Mouse (Mus musculus): ENCODE measurements around the gene Hist1h4c.

Hist1h4c gene

GRCm38 (mm10) chr13:23698300-23698693, at the start of gene Hist1h4c:
Gene Hist1h4c (minus strand): TSS chr13:23698454.
- DNase-seq (ENCODE audit: low read depth, low spot score) = peak; percentile 99

- DNase-seq (ENCODE audit: low read depth, low spot score) = no peak
Observed at GRCm38 (mm10) chr13:23747892-23748288, 49.6 kb upstream of the Hist1h4c start.

- DNase-seq (ENCODE audit: low read depth, low spot score) = no peak
Observed at GRCm38 (mm10) chr13:23747081-23747891, 49.0 kb upstream of the Hist1h4c start.

GRCm38 (mm10) chr13:23746201-23747080, 48.2 kb upstream of the Hist1h4c start, which contains the start of gene Hist1h2bb:
Gene Hist1h2bb (plus strand): TSS chr13:23746734.
- peak; percentile 92 for DNase-seq (ENCODE audit: low read depth, low spot score)

- peak; percentile 83 for DNase-seq (ENCODE audit: low read depth, low spot score)
Observed at GRCm38 (mm10) chr13:23745381-23746161, 47.3 kb upstream of the Hist1h4c start, which contains the start of gene Hist1h3c. Gene Hist1h3c (minus strand): TSS chr13:23745602.

- no peak for DNase-seq (ENCODE audit: low read depth, low spot score)
Observed at GRCm38 (mm10) chr13:23744421-23745380, 46.4 kb upstream of the Hist1h4c start.

GRCm38 (mm10) chr13:23743963-23744362, 45.7 kb upstream of the Hist1h4c start:
- no peak for DNase-seq (ENCODE audit: low read depth, low spot score)

- no peak for DNase-seq (ENCODE audit: low read depth, low spot score)
Observed at GRCm38 (mm10) chr13:23743215-23743614, 45.0 kb upstream of the Hist1h4c start.

GRCm38 (mm10) chr13:23742007-23742406, 43.8 kb upstream of the Hist1h4c start:
- no peak for DNase-seq (ENCODE audit: low read depth, low spot score)

GRCm38 (mm10) chr13:23740910-23741309, 42.7 kb upstream of the Hist1h4c start:
- no peak for DNase-seq (ENCODE audit: low read depth, low spot score)

GRCm38 (mm10) chr13:23740256-23740840, 42.1 kb upstream of the Hist1h4c start:
- DNase-seq (ENCODE audit: low read depth, low spot score) = no peak

- DNase-seq (ENCODE audit: low read depth, low spot score) = no peak
Observed at GRCm38 (mm10) chr13:23739922-23740252, 41.6 kb upstream of the Hist1h4c start.

GRCm38 (mm10) chr13:23739069-23739921, 41.0 kb upstream of the Hist1h4c start:
- DNase-seq (ENCODE audit: low read depth, low spot score) = peak; percentile 97

- peak; percentile 93 for DNase-seq (ENCODE audit: low read depth, low spot score)
Observed at GRCm38 (mm10) chr13:23738677-23739068, 40.4 kb upstream of the Hist1h4c start, which contains the start of gene Hist1h1c. Gene Hist1h1c (plus strand): TSS chr13:23738808.

GRCm38 (mm10) chr13:23738041-23738440, 39.8 kb upstream of the Hist1h4c start:
- no peak for DNase-seq (ENCODE audit: low read depth, low spot score)

GRCm38 (mm10) chr13:23737091-23737490, 38.8 kb upstream of the Hist1h4c start:
- DNase-seq (ENCODE audit: low read depth, low spot score) = no peak

GRCm38 (mm10) chr13:23732156-23732804, 34.0 kb upstream of the Hist1h4c start:
- DNase-seq (ENCODE audit: low read depth, low spot score) = peak; percentile 28

GRCm38 (mm10) chr13:23730479-23730878, 32.2 kb upstream of the Hist1h4c start:
- DNase-seq (ENCODE audit: low read depth, low spot score) = peak; percentile 27

GRCm38 (mm10) chr13:23729706-23730105, 31.5 kb upstream of the Hist1h4c start:
- no peak for DNase-seq (ENCODE audit: low read depth, low spot score)

Measured in skeletal muscle tissue, adult 2 months (tissue).